Mouse (Mus musculus) CH12.LX (cell line): ENCODE measurements around the gene Sycn.

Experiments
- CHD2 ChIP-seq: IDR thresholded peaks from 2 replicates; pipeline ENCODE4 v1.6.1; 2011; ENCODE audit warnings: low read length, improper control_type of control experiment
- CTCF ChIP-seq, 2 experiments: IDR thresholded peaks in 1 of 2; conservative IDR thresholded peaks in 1 of 2; 2 replicates each; pipeline ENCODE4 v1.5.1; 2011 to 2012; ENCODE audit warnings: low read depth in 2 of 2, low read length in 2 of 2, improper control_type of control experiment in 1 of 2, inconsistent platforms in 1 of 2, mild to moderate bottlenecking in 1 of 2, moderate library complexity in 1 of 2
- EP300 ChIP-seq: IDR thresholded peaks from 2 replicates; pipeline ENCODE4 v1.6.1; 2011; ENCODE audit warnings: low read length, improper control_type of control experiment
- JUN ChIP-seq: IDR thresholded peaks from 2 replicates; pipeline ENCODE4 v1.6.1; 2011; ENCODE audit warnings: low read depth, mild to moderate bottlenecking, low read length, improper control_type of control experiment, moderate library complexity; ENCODE audit not compliant: insufficient read depth
- KAT2A ChIP-seq: IDR thresholded peaks from 2 replicates; pipeline ENCODE4 v1.6.1; 2012; ENCODE audit warnings: low read length, improper control_type of control experiment, inconsistent platforms; ENCODE audit not compliant: insufficient replicate concordance
- MAFK ChIP-seq: IDR thresholded peaks from 2 replicates; pipeline ENCODE4 v1.6.1; 2011; ENCODE audit warnings: low read length, improper control_type of control experiment; ENCODE audit not compliant: insufficient replicate concordance
- MEF2A ChIP-seq: IDR thresholded peaks from 2 replicates; pipeline ENCODE4 v1.6.1; 2014; ENCODE audit warnings: low read depth, mild to moderate bottlenecking, inconsistent platforms, low read length, improper control_type of control experiment, borderline replicate concordance
- MXI1 ChIP-seq: IDR thresholded peaks from 2 replicates; pipeline ENCODE4 v1.6.1; 2011; ENCODE audit warnings: mild to moderate bottlenecking, low read depth, low read length, improper control_type of control experiment
- POLR2A ChIP-seq: IDR thresholded peaks from 2 replicates; pipeline ENCODE4 v1.6.1; 2011; ENCODE audit warnings: low read depth, mild to moderate bottlenecking, improper control_type of control experiment, low read length
- RAD21 ChIP-seq: IDR thresholded peaks from 2 replicates; pipeline ENCODE4 v1.6.1; 2011; ENCODE audit warnings: low read depth, mild to moderate bottlenecking, low read length, improper control_type of control experiment, moderate library complexity
- SMC3 ChIP-seq: IDR thresholded peaks from 2 replicates; pipeline ENCODE4 v1.6.1; 2011; ENCODE audit warnings: low read depth, low read length, improper control_type of control experiment
- TCF12 ChIP-seq: IDR thresholded peaks from 2 replicates; pipeline ENCODE4 v1.6.1; 2014; ENCODE audit warnings: low read depth, mild to moderate bottlenecking, inconsistent platforms, low read length, improper control_type of control experiment
- ZC3H11A ChIP-seq: IDR thresholded peaks from 2 replicates; pipeline ENCODE4 v1.6.1; 2012; ENCODE audit warnings: low read depth, mild to moderate bottlenecking, inconsistent platforms, low read length, improper control_type of control experiment
- ZMIZ1 ChIP-seq: IDR thresholded peaks from 2 replicates; pipeline ENCODE4 v1.6.1; 2012; ENCODE audit warnings: low read depth, mild to moderate bottlenecking, inconsistent platforms, low read length, improper control_type of control experiment

DNA sequence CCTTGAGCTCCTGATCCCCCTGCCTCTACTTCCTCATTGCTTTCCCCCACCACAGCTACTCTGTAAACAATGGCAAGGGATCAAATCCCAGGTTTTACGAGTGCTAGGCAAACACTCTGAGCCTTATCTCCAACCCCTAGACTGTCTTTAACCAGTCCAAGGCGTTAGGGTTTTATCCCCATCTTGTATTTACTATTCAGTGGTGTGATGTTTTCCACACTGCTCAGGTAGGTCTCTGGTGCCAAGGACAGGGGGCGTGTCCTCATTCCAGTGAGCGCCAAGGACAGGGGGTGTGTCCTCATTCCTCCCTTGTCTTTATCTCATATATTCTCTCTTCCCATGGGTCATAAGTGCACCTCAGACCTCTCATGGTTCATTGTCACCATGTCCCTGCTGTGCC is at the start of gene Sycn:
- TF ChIP-seq CHD2 (no peak), EP300 (no peak), MAFK (no peak), POLR2A (no peak), CTCF (conservative IDR thresholded peaks at IDR 0.05 in 1 of 2, IDR thresholded peaks at IDR 0.05 in 1 of 2; ENCODE audit: low read depth in 2 of 2, low read length in 2 of 2) (no peak), RAD21 (no peak), MEF2A (no peak), KAT2A (no peak), MXI1 (no peak), ZC3H11A (no peak), ZMIZ1 (no peak), TCF12 (no peak), JUN (no peak), SMC3 (no peak)
